Mouse (Mus musculus): ENCODE measurements around the gene Ddx39b. TPM values are rescaled to one million over a fixed set of nuclear protein-coding genes. Genes with fewer than 3 reads are reported as not detected.

Ddx39b gene
- polyA plus RNA-seq, 1 experiment from 2014 or later: 672 TPM

GRCm38 (mm10) chr17:35301645-35302258 is 60.2 kb downstream of the Ddx39b start:
- Histone ChIP-seq H3K27ac (ENCODE audit: low read depth, low read length) (no peak overlapping the region), H3K4me1 (ENCODE audit: control insufficient read depth, insufficient read depth, low read length) (no peaks in the 10 kb centered on the region), H3K36me3 (ENCODE audit: control insufficient read depth, insufficient read depth, low read length) (no peaks in the 10 kb centered on the region), H3K4me3 (ENCODE audit: low read depth, low read length) (no peak overlapping the region), H3K9me3 (ENCODE audit: control insufficient read depth, low read length) (no peaks in the 10 kb centered on the region), H3K4me2 (ENCODE audit: low read depth) (no peak overlapping the region), H3K9ac (ENCODE audit: low read length) (no peak overlapping the region), H3K27me3 (ENCODE audit: control insufficient read depth, insufficient read depth, low read length) (no peaks in the 10 kb centered on the region)
- WGBS: 26% methylated on average over 13 of the region's 13 CpGs
- peak; percentile 85 for DNase-seq (ENCODE audit: low spot score)
- no peak for ATAC-seq (ENCODE audit: insufficient read depth, low FRiP score, low TSS enrichment)

- Histone ChIP-seq H3K27me3 (ENCODE audit: control insufficient read depth, insufficient read depth, low read length) (no peaks in the 10 kb centered on the region), H3K36me3 (ENCODE audit: control insufficient read depth, insufficient read depth, low read length) (no peaks in the 10 kb centered on the region), H3K4me3 (ENCODE audit: low read depth, low read length) (no peak overlapping the region), H3K9me3 (ENCODE audit: control insufficient read depth, low read length) (no peaks in the 10 kb centered on the region), H3K4me2 (ENCODE audit: low read depth) (no peak overlapping the region), H3K9ac (ENCODE audit: low read length) (no peak overlapping the region), H3K27ac (ENCODE audit: low read depth, low read length) (no peak overlapping the region), H3K4me1 (ENCODE audit: control insufficient read depth, insufficient read depth, low read length) (no peaks in the 10 kb centered on the region)
- no peak for DNase-seq (ENCODE audit: low spot score)
- ATAC-seq (ENCODE audit: insufficient read depth, low FRiP score, low TSS enrichment): no peak
- WGBS: 86% methylated on average over 2 of the region's 2 CpGs
Observed at GRCm38 (mm10) chr17:35303271-35303670, 61.7 kb downstream of the Ddx39b start.

Small RNAs within 50 kb of the gene (microRNA-seq; reads per million reads assigned to microRNA genes)
- gene Mir6973a: not detected
- gene Mir6974: not detected
- gene Mir6975: 4.2 reads per million, percentile 10 among the genes with 10 or more reads in this experiment
- not detected for gene Mir8094

Other genes with a start within 250 kb of the Ddx39b start
- 109 and 114 TPM in 2 replicates for gene Vars, start 240.8 kb upstream of the Ddx39b start, polyA plus RNA-seq (2014; fragmentation: Nextera tagmentation; extraction: Ambion mirVana)
- gene Vwa7, start 225.2 kb upstream of the Ddx39b start, polyA plus RNA-seq (2014; fragmentation: Nextera tagmentation; extraction: Ambion mirVana): 0.08 TPM in 1 of 2 replicates, not detected in the other
- 3.9 and 5.2 TPM in 2 replicates for gene Sapcd1, start 213.7 kb upstream of the Ddx39b start, polyA plus RNA-seq (2014; fragmentation: Nextera tagmentation; extraction: Ambion mirVana)
- 4.1 and 6.2 TPM in 2 replicates for gene Msh5, start 195.0 kb upstream of the Ddx39b start, polyA plus RNA-seq (2014; fragmentation: Nextera tagmentation; extraction: Ambion mirVana)
- gene Clic1, start 191.8 kb upstream of the Ddx39b start, polyA plus RNA-seq (2014; fragmentation: Nextera tagmentation; extraction: Ambion mirVana): 82.8 and 89.7 TPM in 2 replicates
- 638 and 659 TPM in 2 replicates for gene Ddah2, start 182.7 kb upstream of the Ddx39b start, polyA plus RNA-seq (2014; fragmentation: Nextera tagmentation; extraction: Ambion mirVana)
- 0.43 TPM in 1 of 2 replicates, not detected in the other for gene Ly6g6c, start 176.4 kb upstream of the Ddx39b start, polyA plus RNA-seq (2014; fragmentation: Nextera tagmentation; extraction: Ambion mirVana)
- 1.5 and 2.0 TPM in 2 replicates for gene Mpig6b, start 175.6 kb upstream of the Ddx39b start, polyA plus RNA-seq (2014; fragmentation: Nextera tagmentation; extraction: Ambion mirVana)
- 0.39 and 0.46 TPM in 2 replicates for gene Ly6g6e, start 164.8 kb upstream of the Ddx39b start, polyA plus RNA-seq (2014; fragmentation: Nextera tagmentation; extraction: Ambion mirVana)
- gene Ly6g6d, start 163.7 kb upstream of the Ddx39b start, polyA plus RNA-seq (2014; fragmentation: Nextera tagmentation; extraction: Ambion mirVana): 1.0 and 3.2 TPM in 2 replicates
- 1.3 and 1.4 TPM in 2 replicates for gene Ly6g6f, start 156.1 kb upstream of the Ddx39b start, polyA plus RNA-seq (2014; fragmentation: Nextera tagmentation; extraction: Ambion mirVana)
- gene Abhd16a, start 152.5 kb upstream of the Ddx39b start, polyA plus RNA-seq (2014; fragmentation: Nextera tagmentation; extraction: Ambion mirVana): 50.5 and 59.9 TPM in 2 replicates
- not detected in 2 replicates for gene Ly6g5c, start 133.5 kb upstream of the Ddx39b start, polyA plus RNA-seq (2014; fragmentation: Nextera tagmentation; extraction: Ambion mirVana)
- 0.45 and 0.78 TPM in 2 replicates for gene Ly6g5b, start 126.3 kb upstream of the Ddx39b start, polyA plus RNA-seq (2014; fragmentation: Nextera tagmentation; extraction: Ambion mirVana)
- gene Gpank1, start 120.3 kb upstream of the Ddx39b start, polyA plus RNA-seq (2014; fragmentation: Nextera tagmentation; extraction: Ambion mirVana): 26.1 and 28.9 TPM in 2 replicates
- 303 and 319 TPM in 2 replicates for gene Csnk2b, start 119.7 kb upstream of the Ddx39b start, polyA plus RNA-seq (2014; fragmentation: Nextera tagmentation; extraction: Ambion mirVana)
- gene D17H6S53E, start 115.4 kb upstream of the Ddx39b start, polyA plus RNA-seq (2014; fragmentation: Nextera tagmentation; extraction: Ambion mirVana): 7.0 and 7.6 TPM in 2 replicates
- 0.81 and 0.93 TPM in 2 replicates for gene Apom, start 109.7 kb upstream of the Ddx39b start, polyA plus RNA-seq (2014; fragmentation: Nextera tagmentation; extraction: Ambion mirVana)
- 99.4 and 105 TPM in 2 replicates for gene Bag6, start 106.6 kb upstream of the Ddx39b start, polyA plus RNA-seq (2014; fragmentation: Nextera tagmentation; extraction: Ambion mirVana)
- 185 and 194 TPM in 2 replicates for gene Prrc2a, start 76.8 kb upstream of the Ddx39b start, polyA plus RNA-seq (2014; fragmentation: Nextera tagmentation; extraction: Ambion mirVana)
- 4.1 and 6.7 TPM in 2 replicates for gene Aif1, start 65.7 kb upstream of the Ddx39b start, polyA plus RNA-seq (2014; fragmentation: Nextera tagmentation; extraction: Ambion mirVana)
- 5.8 and 9.1 TPM in 2 replicates for gene Lst1, start 53.3 kb upstream of the Ddx39b start, polyA plus RNA-seq (2014; fragmentation: Nextera tagmentation; extraction: Ambion mirVana)
- 0.27 TPM in 1 of 2 replicates, not detected in the other for gene Ltb, start 47.3 kb upstream of the Ddx39b start, polyA plus RNA-seq (2014; fragmentation: Nextera tagmentation; extraction: Ambion mirVana)
- 0.16 TPM in 1 of 2 replicates, not detected in the other for gene Tnf, start 39.7 kb upstream of the Ddx39b start, polyA plus RNA-seq (2014; fragmentation: Nextera tagmentation; extraction: Ambion mirVana)
- 0.28 TPM in 1 of 2 replicates, not detected in the other for gene Lta, start 36.4 kb upstream of the Ddx39b start, polyA plus RNA-seq (2014; fragmentation: Nextera tagmentation; extraction: Ambion mirVana)
- gene Gm16181, start 20.9 kb upstream of the Ddx39b start, polyA plus RNA-seq (2014; fragmentation: Nextera tagmentation; extraction: Ambion mirVana): 0.50 TPM in 1 of 2 replicates, not detected in the other
- gene Atp6v1g2, start 8.1 kb upstream of the Ddx39b start, polyA plus RNA-seq (2014; fragmentation: Nextera tagmentation; extraction: Ambion mirVana): 14.1 and 16.8 TPM in 2 replicates
- 4.7 and 5.0 TPM in 2 replicates for gene Nfkbil1, start 6.0 kb upstream of the Ddx39b start, polyA plus RNA-seq (2014; fragmentation: Nextera tagmentation; extraction: Ambion mirVana)
- gene H2-D1, start 21.0 kb downstream of the Ddx39b start, polyA plus RNA-seq (2014; fragmentation: Nextera tagmentation; extraction: Ambion mirVana): 47.9 and 56.5 TPM in 2 replicates
- not detected in 2 replicates for gene H2-Q1, start 78.7 kb downstream of the Ddx39b start, polyA plus RNA-seq (2014; fragmentation: Nextera tagmentation; extraction: Ambion mirVana)
- gene H2-Q2, start 100.5 kb downstream of the Ddx39b start, polyA plus RNA-seq (2014; fragmentation: Nextera tagmentation; extraction: Ambion mirVana): 1.3 TPM in 1 of 2 replicates, not detected in the other
- 1.6 and 2.3 TPM in 2 replicates for gene H2-Q4, start 137.9 kb downstream of the Ddx39b start, polyA plus RNA-seq (2014; fragmentation: Nextera tagmentation; extraction: Ambion mirVana)
- 0.99 and 1.4 TPM in 2 replicates for gene H2-Q6, start 183.1 kb downstream of the Ddx39b start, polyA plus RNA-seq (2014; fragmentation: Nextera tagmentation; extraction: Ambion mirVana)
- 11.2 and 12.5 TPM in 2 replicates for gene H2-Q7, start 197.4 kb downstream of the Ddx39b start, polyA plus RNA-seq (2014; fragmentation: Nextera tagmentation; extraction: Ambion mirVana)
- 0.28 and 0.81 TPM in 2 replicates for gene H2-Q10, start 228.3 kb downstream of the Ddx39b start, polyA plus RNA-seq (2014; fragmentation: Nextera tagmentation; extraction: Ambion mirVana)